Mouse (Mus musculus) intestine, postnatal 0 days (tissue): ENCODE measurements around the gene Ceacam16. TPM values are rescaled to one million over a fixed set of nuclear protein-coding genes. Genes with fewer than 3 reads are reported as not detected.

Source experiments
- ATAC-seq: fragments of 200-750 bp; cut with Nextera tagmentation; 2 replicates; pipeline ENCODE4 v1.8.0; 2017; ENCODE audit warnings: mild to moderate bottlenecking, moderate TSS enrichment, moderate library complexity
- H3K27ac ChIP-seq: fragments of 300-500 bp; sonication (generic); 2 replicates; pipeline ENCODE4 v1.5.1; 2014; ENCODE audit warnings: mild to moderate bottlenecking, low read depth, low read length, moderate library complexity
- H3K27me3 ChIP-seq: fragments of 300-500 bp; sonication (generic); replicated peaks from 2 replicates; pipeline ENCODE4 v1.6.1; 2014; ENCODE audit warnings: low read length, mixed read lengths; ENCODE audit not compliant: control insufficient read depth, insufficient read depth
- H3K36me3 ChIP-seq: fragments of 300-500 bp; sonication (generic); 2 replicates; pipeline ENCODE4 v1.6.1; 2014; ENCODE audit warnings: mild to moderate bottlenecking, moderate library complexity; ENCODE audit not compliant: control insufficient read depth, insufficient read depth
- H3K4me1 ChIP-seq: fragments of 300-500 bp; sonication (generic); replicated peaks from 2 replicates; pipeline ENCODE4 v1.6.1; 2014; ENCODE audit warnings: antibody characterized with exemption, low read length, mixed read lengths; ENCODE audit not compliant: control insufficient read depth, insufficient read depth
- H3K4me2 ChIP-seq: fragments of 300-500 bp; sonication (generic); replicated peaks from 2 replicates; pipeline ENCODE4 v1.6.1; 2014; ENCODE audit warnings: low read depth, mild to moderate bottlenecking, moderate library complexity
- H3K4me3 ChIP-seq: fragments of 300-500 bp; sonication (generic); 2 replicates; pipeline ENCODE4 v1.5.1; 2014; ENCODE audit warnings: low read depth, low read length
- H3K9ac ChIP-seq: fragments of 300-500 bp; sonication (generic); 2 replicates; pipeline ENCODE4 v1.6.1; 2014; ENCODE audit warnings: mild to moderate bottlenecking, low read depth, low read length
- H3K9me3 ChIP-seq: fragments of 300-500 bp; sonication (generic); 2 replicates; pipeline ENCODE4 v1.6.1; 2016; ENCODE audit warnings: mixed run types; ENCODE audit not compliant: control insufficient read depth
- CTCF ChIP-seq: sonication (generic); IDR thresholded peaks from 2 replicates; pipeline ENCODE4 v1.5.1; 2016; ENCODE audit warnings: low read depth, mild to moderate bottlenecking, control low read depth, antibody characterized with exemption, moderate library complexity
- WGBS: fragments of 180-500 bp; shearing (Covaris S2); extraction: QIAGEN DNeasy Blood & Tissue Kit; methylation state at CpG from one replicate; pipeline ENCODE4 v1.1.7; 2014; 5-methylcytosine and 5-hydroxymethylcytosine counted together
- polyA plus RNA-seq: library from polyadenylated mRNA; unstranded; fragments of >200 nt; fragmentation: Nextera tagmentation; extraction: Ambion mirVana; gene quantifications from 2 replicates; pipeline ENCODE4 v1.2.1, GENCODE M21; 2015

The Ceacam16 gene
- polyA plus RNA-seq, 1 experiment from 2014 or later = not detected

DNA sequence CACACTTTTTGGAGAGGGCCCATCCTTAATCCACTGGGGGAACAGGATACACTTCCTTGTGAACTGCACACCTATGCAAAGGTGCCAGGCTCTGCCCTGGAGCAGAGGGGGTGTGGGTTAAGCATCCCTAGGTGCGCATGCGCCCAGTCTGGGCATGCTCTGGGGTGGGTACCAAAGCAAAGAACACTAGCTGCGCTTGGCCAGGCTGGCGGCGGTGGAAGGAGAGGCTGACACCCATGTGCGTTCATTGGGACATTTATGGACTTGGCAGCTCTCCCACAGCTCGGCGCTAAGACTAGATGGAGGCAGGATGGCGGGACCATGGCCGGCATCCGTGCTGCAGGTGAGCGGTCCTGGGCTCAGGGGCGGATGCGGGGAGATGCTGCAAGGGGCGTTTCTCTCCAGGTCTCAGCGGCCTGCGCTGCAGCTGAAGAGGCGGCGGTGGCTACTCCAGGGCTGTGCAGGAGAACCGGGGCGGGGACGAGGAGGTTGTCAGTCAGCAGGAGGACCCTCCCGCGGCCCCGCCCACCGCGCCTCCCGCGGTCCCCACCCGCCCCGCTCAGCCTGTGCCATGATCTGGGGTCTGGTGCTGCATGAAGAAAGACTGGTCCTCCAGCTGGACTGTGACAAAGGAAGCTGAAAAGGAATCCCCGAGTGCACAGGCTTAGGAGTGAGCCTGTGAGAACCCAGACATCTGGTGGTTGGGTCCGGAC lies 9.1 kb downstream of the Ceacam16 start, which contains the start of gene Gm19345:
TSS of gene Gm19345 (plus strand) at position 146 of the 713 bp plus-strand sequence.
- Histone ChIP-seq H3K4me3 (no peak within 1 kb of the TSS), H3K4me2 (peak within 1 kb of the TSS; percentile 54), H3K27me3 (peaks cover 27% of the 10 kb centered on the region), H3K9ac (no peak within 1 kb of the TSS), H3K9me3 (no peaks in the 10 kb centered on the region), H3K36me3 (no peaks in the 10 kb centered on the region), H3K4me1 (no peaks in the 10 kb centered on the region), H3K27ac (no peak within 1 kb of the TSS)
- TF ChIP-seq CTCF = no peak
- 2% methylated on average over 33 of the region's 33 CpGs for WGBS
- peak; percentile 37; the same call in 1 of the 2 replicates for ATAC-seq

DNA sequence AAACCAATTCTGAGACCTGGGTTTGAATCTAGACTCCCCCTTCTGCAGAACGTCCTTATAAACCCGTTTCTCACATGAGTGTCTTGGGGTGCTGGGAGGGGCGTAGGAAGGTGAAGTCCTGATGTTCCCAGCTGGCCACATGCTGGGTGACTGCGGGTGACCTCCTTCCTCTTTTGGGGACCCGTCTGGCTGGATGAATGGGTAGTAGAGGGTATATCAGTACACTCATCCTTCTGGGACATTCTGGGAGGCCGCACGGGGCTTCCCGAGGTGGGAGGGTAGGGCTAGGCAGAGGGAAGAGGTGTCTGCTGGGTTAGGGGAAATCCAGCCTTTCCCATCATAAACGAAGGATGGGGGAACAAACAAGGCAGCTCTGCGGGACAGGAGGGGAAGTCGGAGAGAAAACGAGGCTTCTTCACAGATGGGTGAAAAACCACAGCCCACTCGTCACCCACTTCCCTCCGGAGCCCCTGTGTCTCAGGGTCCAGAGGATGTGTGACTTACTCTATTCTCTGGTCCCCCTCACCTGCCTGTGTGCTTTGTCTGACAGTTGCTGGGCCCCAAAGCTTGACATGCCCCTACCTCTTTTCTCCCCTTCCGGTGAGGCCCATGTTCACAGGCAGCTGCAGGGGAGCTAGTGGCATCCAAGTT lies 16.5 kb downstream of the Ceacam16 start:
- 67% methylated on average over 15 of the region's 15 CpGs for WGBS
- no peak for ATAC-seq
- no peaks in the 10 kb centered on the region for H3K36me3 ChIP-seq
- no peaks in the 10 kb centered on the region for H3K9me3 ChIP-seq
- H3K4me2 ChIP-seq = no peak overlapping the region
- no peak overlapping the region for H3K9ac ChIP-seq
- no peaks in the 10 kb centered on the region for H3K27me3 ChIP-seq
- no peak overlapping the region for H3K27ac ChIP-seq
- no peak overlapping the region for H3K4me3 ChIP-seq
- 0 out of 2 replicates have a peak, but pooled peaks cover 6% of the 10 kb centered on the region for H3K4me1 ChIP-seq
- TF ChIP-seq CTCF = no peak

DNA sequence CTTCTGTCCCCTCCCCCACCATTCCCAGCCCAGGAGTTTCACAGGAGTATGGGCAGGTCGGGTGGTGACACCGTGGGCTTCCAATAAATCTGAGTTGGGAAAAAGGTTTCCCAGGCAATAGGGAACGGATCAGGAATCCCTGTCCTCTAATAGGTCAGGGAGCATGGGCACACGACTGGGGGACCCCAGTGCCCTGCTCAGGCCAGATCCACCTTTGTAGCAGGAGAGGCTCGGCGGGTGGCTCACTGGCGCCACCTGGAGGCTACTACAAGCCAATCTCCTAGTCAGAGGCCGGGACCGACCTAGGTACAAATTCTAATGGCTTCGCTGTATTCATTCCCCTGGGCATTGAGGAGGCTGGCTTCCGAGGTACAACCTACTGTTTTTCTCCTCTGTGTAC lies 17.5 kb downstream of the Ceacam16 start:
- peak; percentile 76 for ATAC-seq
- Histone ChIP-seq H3K9me3 (no peaks in the 10 kb centered on the region), H3K27me3 (no peaks in the 10 kb centered on the region), H3K4me2 (peak overlapping the region; percentile 48), H3K36me3 (no peaks in the 10 kb centered on the region), H3K4me3 (no peak overlapping the region), H3K4me1 (0 out of 2 replicates have a peak, but pooled peaks cover 6% of the 10 kb centered on the region), H3K27ac (peak overlapping the region; percentile 83), H3K9ac (peak overlapping the region; percentile 11; the same call in 1 of the 2 replicates)
- TF ChIP-seq CTCF = peak; percentile 97
- 3% methylated on average over 11 of the region's 11 CpGs for WGBS

DNA sequence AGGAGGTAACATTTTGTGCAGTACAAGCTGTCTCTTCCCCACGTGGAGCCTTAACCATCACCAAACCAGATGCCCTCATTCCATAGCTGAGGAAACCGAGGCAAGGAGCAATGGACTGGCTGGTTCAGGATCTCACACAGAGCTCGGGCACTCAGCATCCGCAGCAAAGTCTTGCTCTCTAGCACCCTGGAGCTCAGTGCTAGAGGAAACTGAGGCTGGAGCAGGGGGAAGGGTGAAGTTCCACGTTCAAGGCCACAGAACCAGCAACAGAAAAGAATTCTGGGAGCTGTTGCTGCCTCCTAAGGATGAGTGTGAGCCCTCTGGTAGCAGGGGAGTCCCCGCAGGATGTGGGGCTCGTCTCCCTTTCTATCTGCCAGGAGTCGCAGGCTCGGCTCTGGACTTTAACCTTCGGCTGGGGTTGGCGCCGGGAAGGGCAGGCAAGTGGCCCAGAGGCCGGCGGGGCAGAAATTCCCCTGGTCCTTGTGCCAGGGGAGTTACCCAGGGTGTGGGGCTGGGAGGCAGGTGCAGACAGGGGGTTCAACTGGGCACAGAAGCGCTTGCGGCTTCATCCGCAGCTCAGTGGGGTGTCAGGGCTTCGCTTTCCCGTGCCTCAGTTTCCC lies 18.1 kb downstream of the Ceacam16 start:
- Histone ChIP-seq H3K36me3 (no peaks in the 10 kb centered on the region), H3K4me1 (0 out of 2 replicates have a peak, but pooled peaks cover 6% of the 10 kb centered on the region), H3K9me3 (no peaks in the 10 kb centered on the region), H3K4me3 (no peak overlapping the region), H3K9ac (peak overlapping the region; percentile 11; the same call in 1 of the 2 replicates), H3K4me2 (peak overlapping the region; percentile 48), H3K27me3 (no peaks in the 10 kb centered on the region), H3K27ac (peak overlapping the region; percentile 83)
- peak; percentile 84 for ATAC-seq
- 22% methylated on average over 19 of the region's 19 CpGs for WGBS
- no peak for TF ChIP-seq CTCF

DNA sequence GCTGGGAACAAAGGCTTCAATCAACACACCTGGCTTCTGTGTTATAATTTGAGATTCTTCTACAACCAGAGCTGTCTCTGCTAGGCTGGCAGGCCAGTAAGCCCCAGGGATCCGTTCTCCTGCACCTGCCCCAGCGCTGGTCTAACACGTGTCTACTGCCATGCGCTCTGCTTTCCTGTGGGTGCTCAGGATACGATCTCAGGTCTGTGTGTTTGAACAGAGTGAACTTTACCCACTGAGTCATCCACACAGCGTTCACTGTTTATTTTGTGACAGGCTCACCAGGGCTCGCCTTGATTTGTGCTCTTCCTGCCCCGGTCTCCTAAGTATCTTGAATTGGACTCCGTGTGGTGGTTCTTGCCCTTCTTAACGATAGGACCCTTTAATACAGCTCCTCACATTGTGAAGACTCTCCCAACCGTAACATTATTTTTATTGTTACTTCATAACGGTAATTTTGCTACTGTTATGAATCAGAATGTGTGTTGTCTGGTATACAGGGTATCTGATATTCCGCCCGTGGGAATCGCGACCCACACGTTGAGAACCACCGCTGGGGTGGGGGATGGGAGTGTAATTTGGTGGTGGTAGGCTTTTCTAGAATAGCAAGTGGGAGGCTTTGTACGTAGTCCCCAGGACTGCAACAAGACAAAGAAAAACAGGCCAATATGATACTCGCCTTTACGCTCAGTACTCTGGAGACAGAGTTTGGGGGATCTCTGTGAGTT lies 19.2 kb downstream of the Ceacam16 start:
- whole genome bisulfite sequencing = 44% methylated on average over 21 of the region's 21 CpGs
- Histone ChIP-seq H3K4me3 (no peak overlapping the region), H3K27me3 (no peaks in the 10 kb centered on the region), H3K36me3 (no peaks in the 10 kb centered on the region), H3K9me3 (no peaks in the 10 kb centered on the region), H3K4me1 (0 out of 2 replicates have a peak, but pooled peaks cover 6% of the 10 kb centered on the region), H3K4me2 (no peak overlapping the region; the same call in 1 of the 2 replicates), H3K27ac (peak overlapping the region; percentile 83), H3K9ac (no peak overlapping the region; the same call in 1 of the 2 replicates)
- ATAC-seq = peak; percentile 74
- no peak for TF ChIP-seq CTCF

DNA sequence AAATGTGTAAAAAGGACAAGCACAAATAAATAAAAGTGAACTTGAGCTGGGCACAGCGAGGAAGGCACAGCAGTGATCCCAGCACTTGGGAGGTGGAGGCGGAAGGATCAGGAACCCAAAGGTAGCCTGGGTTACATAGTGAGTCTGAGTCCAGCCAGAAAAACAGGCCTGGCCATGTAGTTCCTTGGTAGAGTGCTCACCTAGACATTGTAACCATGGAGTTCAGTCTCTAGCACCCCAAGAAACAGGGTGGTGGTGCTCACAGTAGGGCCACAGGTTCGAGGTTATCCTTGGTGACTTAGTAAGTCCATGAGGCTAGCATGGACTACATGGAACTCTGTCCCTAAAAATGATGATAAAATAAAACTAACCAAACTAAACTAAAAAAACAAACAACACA lies 20.2 kb downstream of the Ceacam16 start:
- H3K9me3 ChIP-seq = no peaks in the 10 kb centered on the region
- no peaks in the 10 kb centered on the region for H3K36me3 ChIP-seq
- no peak overlapping the region for H3K9ac ChIP-seq
- no peak for TF ChIP-seq CTCF
- H3K4me3 ChIP-seq = no peak overlapping the region
- H3K4me2 ChIP-seq = no peak overlapping the region
- no peak for ATAC-seq
- 0 out of 2 replicates have a peak, but pooled peaks cover 6% of the 10 kb centered on the region for H3K4me1 ChIP-seq
- WGBS = 85% methylated on average over 3 of the region's 3 CpGs
- H3K27me3 ChIP-seq = no peaks in the 10 kb centered on the region
- H3K27ac ChIP-seq = peak overlapping the region; percentile 83; the same call in 1 of the 2 replicates
